Mouse (Mus musculus): ENCODE measurements around the gene Rpl36a-ps1. TPM values are rescaled to one million over a fixed set of nuclear protein-coding genes. Genes with fewer than 3 reads are reported as not detected.

Gene Rpl36a-ps1
- polyA plus RNA-seq, 1 experiment: not detected

DNA sequence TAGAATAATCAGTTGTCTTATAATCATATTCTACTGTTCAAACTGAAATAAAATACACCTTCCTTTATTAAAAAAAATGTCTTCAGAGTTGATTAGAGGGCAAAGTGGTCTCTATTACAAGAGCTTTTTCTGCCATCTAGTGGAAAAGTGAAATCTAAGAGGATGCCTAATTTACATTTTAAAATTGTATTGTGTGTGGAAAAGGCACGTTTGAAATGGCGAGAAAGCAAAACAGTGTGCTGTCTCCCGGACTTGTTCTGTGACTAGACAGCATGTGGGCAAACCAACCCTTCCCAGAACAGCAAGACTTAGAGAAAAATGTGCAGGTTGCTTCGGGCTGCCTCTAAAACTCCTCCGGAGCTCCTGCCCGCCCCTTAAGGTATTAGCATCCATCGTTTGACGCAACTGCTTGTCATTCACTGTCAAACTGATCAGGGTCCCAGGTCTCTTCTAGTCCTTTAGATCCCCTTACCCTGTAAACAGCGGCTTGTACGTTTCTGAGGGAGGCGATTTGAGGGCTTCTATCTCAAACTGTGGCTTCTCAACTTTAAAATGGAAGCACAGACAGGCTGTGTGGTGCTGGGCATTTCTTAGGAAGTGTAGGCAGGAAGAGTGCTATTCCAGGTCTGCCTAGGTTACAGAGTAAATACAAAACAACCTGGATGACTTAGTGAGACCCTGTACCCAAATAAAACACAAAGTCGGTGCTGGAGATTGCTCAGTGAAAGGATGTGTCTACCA lies 28.4 kb upstream of the Rpl36a-ps1 start:
- Histone ChIP-seq H3K4me1 (ENCODE audit: control insufficient read depth, insufficient read depth, low read length) (no peaks in the 10 kb centered on the region), H3K27ac (ENCODE audit: insufficient read depth, low read depth, low read length) (no peak overlapping the region), H3K4me3 (ENCODE audit: insufficient read depth, low read depth, low read length) (peak overlapping the region; percentile 34; the same call in 1 of the 2 replicates)
- WGBS: 29% methylated on average over 12 of the region's 12 CpGs
- TF ChIP-seq CTCF (IDR thresholded peaks at IDR 0.05; ENCODE audit: insufficient read depth, low read depth, low read length) (no peak), POLR2A (IDR thresholded peaks at IDR 0.05; ENCODE audit: insufficient read depth, low read depth, low read length) (no peak)

DNA sequence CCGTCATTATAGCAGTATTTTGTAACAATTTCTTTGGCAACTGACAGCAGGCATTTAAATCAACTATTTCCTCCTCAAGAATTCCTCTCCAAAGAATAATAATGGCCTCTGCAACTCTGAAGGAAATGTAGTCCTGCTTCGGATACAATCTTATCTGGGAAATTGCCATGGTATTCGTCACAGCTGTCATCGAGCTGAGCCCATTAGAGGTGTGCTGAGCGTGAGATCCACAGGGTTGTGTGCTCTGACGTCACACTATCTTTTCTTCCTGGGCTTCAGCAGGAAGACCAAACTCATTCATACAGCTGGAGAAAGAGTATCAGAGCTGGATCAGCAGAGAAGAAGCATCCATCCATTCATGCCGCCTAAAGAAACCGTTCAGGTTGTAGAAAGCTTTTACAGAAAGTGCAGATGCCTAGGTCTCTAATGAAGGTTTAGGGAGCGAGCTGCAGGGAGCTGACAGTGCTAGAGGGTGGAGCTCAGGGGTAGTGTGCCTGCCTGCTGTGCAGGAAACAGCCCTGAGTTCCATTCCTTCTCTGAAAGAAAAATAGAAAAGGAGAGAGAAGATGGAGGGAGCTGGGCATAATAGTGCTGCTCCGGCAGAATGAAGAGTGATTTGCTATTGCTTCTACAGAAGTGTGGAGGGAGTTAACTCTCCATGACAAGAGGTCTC lies 25.2 kb upstream of the Rpl36a-ps1 start:
- Histone ChIP-seq H3K27ac (ENCODE audit: insufficient read depth, low read depth, low read length) (no peak overlapping the region), H3K4me3 (ENCODE audit: insufficient read depth, low read depth, low read length) (no peak overlapping the region), H3K4me1 (ENCODE audit: control insufficient read depth, insufficient read depth, low read length) (no peaks in the 10 kb centered on the region)
- 57% methylated on average over 10 of the region's 10 CpGs for WGBS
- TF ChIP-seq POLR2A (IDR thresholded peaks at IDR 0.05; ENCODE audit: insufficient read depth, low read depth, low read length) (no peak), CTCF (IDR thresholded peaks at IDR 0.05; ENCODE audit: insufficient read depth, low read depth, low read length) (no peak)

DNA sequence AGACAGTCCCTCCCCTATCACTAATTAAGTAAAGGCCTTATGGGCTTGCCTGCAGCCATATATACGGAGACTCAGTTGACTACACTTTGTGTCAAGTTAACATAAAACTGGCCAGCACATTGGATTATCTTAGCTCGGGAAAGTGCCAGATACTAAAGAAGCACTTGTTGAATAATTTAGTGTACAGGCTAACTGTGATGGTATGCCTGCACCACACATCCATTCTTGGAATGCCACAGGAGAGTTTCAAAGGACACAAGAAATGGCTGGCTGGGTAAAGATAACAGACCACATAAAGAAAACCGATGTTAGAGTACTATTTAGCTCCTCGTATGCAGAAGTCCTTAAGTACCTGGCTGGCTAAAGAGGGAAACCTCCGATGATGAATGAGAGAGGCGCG lies 24.6 kb upstream of the Rpl36a-ps1 start:
- H3K4me1 ChIP-seq (ENCODE audit: control insufficient read depth, insufficient read depth, low read length): no peaks in the 10 kb centered on the region
- WGBS: 82% methylated on average over 7 of the region's 7 CpGs
- no peak overlapping the region for H3K4me3 ChIP-seq (ENCODE audit: insufficient read depth, low read depth, low read length)
- TF ChIP-seq POLR2A (IDR thresholded peaks at IDR 0.05; ENCODE audit: insufficient read depth, low read depth, low read length): no peak
- TF ChIP-seq CTCF (IDR thresholded peaks at IDR 0.05; ENCODE audit: insufficient read depth, low read depth, low read length): no peak
- H3K27ac ChIP-seq (ENCODE audit: insufficient read depth, low read depth, low read length): no peak overlapping the region

DNA sequence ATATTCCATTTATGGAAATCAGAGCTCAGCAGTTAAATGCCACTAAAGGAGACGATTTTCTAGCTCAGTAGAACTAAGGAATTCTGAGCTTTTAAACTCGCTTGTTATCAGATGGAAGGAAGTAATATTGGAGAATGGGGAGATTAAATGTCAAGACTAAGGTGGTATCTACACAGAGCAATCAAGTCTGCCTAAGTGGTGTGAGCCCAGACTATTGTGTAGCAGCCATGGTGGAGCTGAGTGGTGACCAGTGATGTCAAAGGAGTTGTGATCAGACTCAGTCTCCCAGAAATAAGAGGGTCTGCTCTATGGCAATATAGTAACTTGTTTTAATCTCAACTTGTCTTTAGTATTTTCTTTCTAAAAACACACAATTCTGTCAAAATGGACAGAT lies 16.8 kb upstream of the Rpl36a-ps1 start:
- no peak overlapping the region for H3K27ac ChIP-seq (ENCODE audit: insufficient read depth, low read depth, low read length)
- no peak overlapping the region for H3K4me3 ChIP-seq (ENCODE audit: insufficient read depth, low read depth, low read length)
- TF ChIP-seq POLR2A (IDR thresholded peaks at IDR 0.05; ENCODE audit: insufficient read depth, low read depth, low read length) (no peak), CTCF (IDR thresholded peaks at IDR 0.05; ENCODE audit: insufficient read depth, low read depth, low read length) (no peak)
- no peaks in the 10 kb centered on the region for H3K4me1 ChIP-seq (ENCODE audit: control insufficient read depth, insufficient read depth, low read length)
- WGBS: 56% methylated on average over 2 of the region's 2 CpGs

DNA sequence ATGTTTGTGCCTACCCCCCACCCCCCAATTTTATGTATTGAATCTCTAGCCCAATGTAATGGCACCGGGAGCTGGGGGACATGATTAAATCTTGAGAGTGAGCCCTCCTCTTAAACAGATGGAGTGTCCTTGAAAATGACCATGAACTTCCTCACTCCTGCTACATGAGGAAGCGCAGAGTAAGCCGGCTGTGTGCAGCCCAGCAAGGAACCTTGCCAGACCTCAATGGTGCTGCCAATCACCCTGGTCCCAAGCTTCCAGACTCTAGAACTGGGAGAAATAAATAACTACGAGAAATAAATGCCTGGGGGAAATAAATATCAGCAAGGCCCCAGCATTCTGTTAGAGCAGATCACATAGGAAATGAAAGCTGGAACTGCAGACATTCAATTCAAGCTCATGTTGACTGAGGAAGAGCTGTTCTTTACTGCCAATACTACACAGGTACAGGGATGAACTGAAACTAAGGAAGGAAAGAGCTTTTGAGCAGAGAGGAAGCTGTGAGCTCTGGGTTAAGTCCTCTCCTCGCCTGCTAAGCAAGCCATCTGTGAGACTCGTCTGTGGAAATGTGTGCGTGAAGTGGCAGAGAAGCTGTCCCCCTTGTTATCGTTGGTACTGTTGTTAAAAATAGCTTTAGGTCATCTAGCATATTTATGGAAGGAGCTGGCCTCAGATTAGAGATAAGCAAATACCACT lies 16.3 kb upstream of the Rpl36a-ps1 start:
- TF ChIP-seq CTCF (IDR thresholded peaks at IDR 0.05; ENCODE audit: insufficient read depth, low read depth, low read length) (no peak), POLR2A (IDR thresholded peaks at IDR 0.05; ENCODE audit: insufficient read depth, low read depth, low read length) (no peak)
- Histone ChIP-seq H3K4me3 (ENCODE audit: insufficient read depth, low read depth, low read length) (no peak overlapping the region), H3K27ac (ENCODE audit: insufficient read depth, low read depth, low read length) (no peak overlapping the region), H3K4me1 (ENCODE audit: control insufficient read depth, insufficient read depth, low read length) (no peaks in the 10 kb centered on the region)
- 71% methylated on average over 8 of the region's 8 CpGs for WGBS

DNA sequence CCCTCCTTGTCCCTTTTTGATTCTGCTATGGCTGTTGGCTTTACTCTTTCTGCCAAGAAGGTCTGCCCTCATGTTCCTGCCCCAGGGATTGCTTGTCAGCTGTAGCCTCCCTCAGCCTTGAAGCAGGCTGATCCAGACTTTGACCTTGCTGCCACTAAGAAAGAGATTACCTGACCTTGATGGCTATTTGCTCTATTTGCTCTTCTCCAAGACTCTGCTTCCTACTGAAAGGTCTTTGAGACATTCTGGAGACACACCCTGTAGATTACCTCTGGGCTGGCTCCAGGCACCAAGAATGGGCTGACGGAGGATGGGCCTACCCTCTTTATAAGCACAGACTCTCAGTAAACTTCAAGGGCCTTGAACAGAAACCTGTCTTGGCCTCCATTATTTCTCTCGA lies 1.6 kb downstream of the Rpl36a-ps1 start:
- Histone ChIP-seq H3K4me1 (ENCODE audit: control insufficient read depth, insufficient read depth, low read length) (no peaks in the 10 kb centered on the region), H3K4me3 (ENCODE audit: insufficient read depth, low read depth, low read length) (no peak overlapping the region), H3K27ac (ENCODE audit: insufficient read depth, low read depth, low read length) (no peak overlapping the region)
- no peak for TF ChIP-seq POLR2A (IDR thresholded peaks at IDR 0.05; ENCODE audit: insufficient read depth, low read depth, low read length)
- 83% methylated on average over 2 of the region's 2 CpGs for WGBS

DNA sequence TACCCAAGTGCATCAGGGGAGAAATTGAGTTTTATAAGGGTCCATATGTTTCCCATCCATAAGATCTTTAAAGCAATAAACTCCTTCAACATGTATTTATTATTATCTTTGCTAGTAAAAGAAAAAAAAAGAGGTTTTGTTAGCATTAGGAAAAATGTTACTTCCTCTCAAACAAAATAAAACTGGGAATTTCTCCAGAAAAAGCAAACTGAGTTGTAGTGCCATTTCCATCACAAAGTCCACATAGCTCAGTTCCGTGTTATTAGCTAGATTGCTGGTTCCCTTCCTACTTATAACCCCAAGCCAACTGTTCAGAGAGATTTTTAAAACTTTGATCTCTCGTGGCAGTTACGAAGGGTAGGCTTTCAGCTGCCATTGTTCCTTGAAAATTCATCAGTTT lies 3.5 kb downstream of the Rpl36a-ps1 start:
- no peak overlapping the region for H3K27ac ChIP-seq (ENCODE audit: insufficient read depth, low read depth, low read length)
- 33% methylated on average over 3 of the region's 3 CpGs for WGBS
- no peak overlapping the region for H3K4me3 ChIP-seq (ENCODE audit: insufficient read depth, low read depth, low read length)
- TF ChIP-seq POLR2A (IDR thresholded peaks at IDR 0.05; ENCODE audit: insufficient read depth, low read depth, low read length) (no peak), CTCF (IDR thresholded peaks at IDR 0.05; ENCODE audit: insufficient read depth, low read depth, low read length) (no peak)
- H3K4me1 ChIP-seq (ENCODE audit: control insufficient read depth, insufficient read depth, low read length): no peaks in the 10 kb centered on the region

DNA sequence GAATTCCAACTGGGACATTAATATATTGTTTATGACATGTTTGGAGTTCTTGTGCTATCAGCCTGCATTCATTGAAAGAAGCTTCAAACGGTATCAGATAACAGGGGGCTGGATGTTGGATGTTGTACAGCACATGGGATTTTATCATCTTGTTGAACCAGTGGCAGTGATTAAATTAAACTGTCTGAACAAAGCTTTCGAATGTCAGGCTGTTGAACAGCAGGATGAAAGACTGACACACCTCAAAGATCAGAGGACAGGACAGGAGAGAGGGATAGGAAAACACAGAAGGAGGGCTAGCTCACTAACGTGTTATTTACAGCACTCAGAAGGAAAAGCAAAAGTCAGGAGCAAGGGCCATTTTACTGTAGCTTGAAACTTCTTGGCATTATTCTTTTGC lies 4.3 kb downstream of the Rpl36a-ps1 start:
- 39% methylated on average over 3 of the region's 3 CpGs for WGBS
- TF ChIP-seq CTCF (IDR thresholded peaks at IDR 0.05; ENCODE audit: insufficient read depth, low read depth, low read length): no peak
- no peak for TF ChIP-seq POLR2A (IDR thresholded peaks at IDR 0.05; ENCODE audit: insufficient read depth, low read depth, low read length)
- Histone ChIP-seq H3K27ac (ENCODE audit: insufficient read depth, low read depth, low read length) (no peak overlapping the region), H3K4me3 (ENCODE audit: insufficient read depth, low read depth, low read length) (no peak overlapping the region), H3K4me1 (ENCODE audit: control insufficient read depth, insufficient read depth, low read length) (no peaks in the 10 kb centered on the region)

DNA sequence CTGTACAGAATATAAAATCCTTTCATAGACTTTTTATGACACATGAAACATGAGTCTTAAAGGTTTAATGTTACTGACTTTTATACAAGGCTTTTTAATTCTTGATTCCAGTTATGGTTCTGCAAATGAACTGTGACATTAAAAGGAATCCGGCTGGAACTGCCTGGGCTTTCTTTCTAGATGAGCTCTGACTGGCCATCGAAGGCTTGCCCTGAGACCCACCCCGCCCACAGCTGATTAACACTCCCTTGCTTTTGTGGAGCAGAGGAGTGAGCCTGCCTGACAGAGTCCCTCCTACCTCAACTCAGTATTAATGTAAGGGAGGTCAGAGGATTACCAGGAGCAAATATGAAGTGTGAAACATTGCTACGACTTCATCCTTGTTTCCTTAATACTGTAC lies 22.2 kb downstream of the Rpl36a-ps1 start:
- H3K4me1 ChIP-seq (ENCODE audit: control insufficient read depth, insufficient read depth, low read length): no peaks in the 10 kb centered on the region
- no peak for TF ChIP-seq CTCF (IDR thresholded peaks at IDR 0.05; ENCODE audit: insufficient read depth, low read depth, low read length)
- TF ChIP-seq POLR2A (IDR thresholded peaks at IDR 0.05; ENCODE audit: insufficient read depth, low read depth, low read length): no peak
- no peak overlapping the region for H3K4me3 ChIP-seq (ENCODE audit: insufficient read depth, low read depth, low read length)
- 32% methylated on average over 4 of the region's 4 CpGs for WGBS
- H3K27ac ChIP-seq (ENCODE audit: insufficient read depth, low read depth, low read length): no peak overlapping the region
